Mouse (Mus musculus) cerebellum, adult 2 months (tissue): ENCODE measurements around the gene Top3a. TPM values are rescaled to one million over a fixed set of nuclear protein-coding genes. Genes with fewer than 3 reads are reported as not detected.

Source experiments
- DNase-seq, 2 experiments: peaks; one replicate each; pipeline ENCODE4 v3.0.0; 2021
- H3K27ac ChIP-seq: fragments of 200-500 bp; 2 replicates; pipeline ENCODE4 v1.5.1; 2012; ENCODE audit warnings: low read length, control low read depth, inconsistent platforms; ENCODE audit not compliant: insufficient read depth
- H3K27me3 ChIP-seq: fragments of 200-500 bp; 2 replicates; pipeline ENCODE4 v1.6.1; 2012; ENCODE audit warnings: inconsistent platforms, mild to moderate bottlenecking, low read length, moderate library complexity; ENCODE audit not compliant: control insufficient read depth, insufficient read depth
- H3K4me1 ChIP-seq: fragments of 200-500 bp; 2 replicates; pipeline ENCODE4 v1.6.1; 2011; ENCODE audit warnings: low read length; ENCODE audit not compliant: control insufficient read depth, insufficient read depth
- H3K4me3 ChIP-seq: fragments of 200-500 bp; replicated peaks from 2 replicates; pipeline ENCODE3; 2011; ENCODE audit warnings: mild to moderate bottlenecking, low read depth, low read length, control low read depth; ENCODE audit not compliant: insufficient read depth
- CTCF ChIP-seq: fragments of 200-500 bp; IDR thresholded peaks from 2 replicates; pipeline ENCODE4 v1.5.1; 2011; ENCODE audit warnings: low read depth, mild to moderate bottlenecking, control low read depth, low read length, moderate library complexity, borderline replicate concordance; ENCODE audit not compliant: insufficient read depth
- POLR2A ChIP-seq: fragments of 200-500 bp; IDR thresholded peaks from 2 replicates; pipeline ENCODE4 v1.6.1; 2011; ENCODE audit warnings: low read length, control low read depth, borderline replicate concordance; ENCODE audit not compliant: insufficient read depth
- WGBS: fragments of 180-500 bp; shearing (Covaris S2); methylation state at CpG from one replicate; pipeline ENCODE4 v1.1.7; 2018; 5-methylcytosine and 5-hydroxymethylcytosine counted together
- polyA plus RNA-seq: library from polyadenylated mRNA; depleted of rRNA; stranded (reverse); fragments of >200 nt; gene quantifications from 2 replicates; pipeline ENCODE4 v1.2.3, GENCODE M21; 2012

Gene Top3a
- polyA plus RNA-seq, 1 experiment = 6.8 TPM

DNA sequence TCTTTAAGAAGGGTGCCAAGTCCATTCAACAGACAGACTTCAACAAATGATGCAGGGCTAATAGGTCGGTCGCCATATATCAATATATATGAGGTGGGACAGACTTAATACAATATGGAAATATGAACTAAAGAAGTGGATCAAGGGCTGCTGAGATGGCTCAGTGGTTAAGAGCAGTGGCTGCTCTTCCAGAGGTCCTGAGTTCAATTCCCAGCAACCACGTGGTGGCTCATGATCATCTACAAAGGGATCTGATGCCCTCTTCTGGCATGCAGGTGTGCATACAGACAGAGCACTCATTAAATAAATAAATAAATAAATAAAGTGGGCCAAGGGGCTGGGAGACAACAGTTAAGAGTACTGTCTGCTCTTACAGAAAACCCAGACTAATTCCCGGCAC is 5.0 kb downstream of the Top3a start:
- WGBS = 81% methylated on average over 4 of the region's 4 CpGs
- DNase-seq = no peak
- H3K4me3 ChIP-seq = no peak overlapping the region

GRCm38 (mm10) chr11:60770776-60771175 is 6.4 kb downstream of the Top3a start:
- H3K27ac ChIP-seq = no peak overlapping the region
- no peaks in the 10 kb centered on the region for H3K4me1 ChIP-seq
- TF ChIP-seq POLR2A = no peak
- TF ChIP-seq CTCF = no peak
- H3K27me3 ChIP-seq = no peaks in the 10 kb centered on the region
- 81% methylated on average over 3 of the region's 3 CpGs for WGBS
- no peak overlapping the region for H3K4me3 ChIP-seq
- no peak for DNase-seq

More for the DNA sequence above, 5.0 kb downstream of the Top3a start:
- H3K27me3 ChIP-seq = no peaks in the 10 kb centered on the region
- no peaks in the 10 kb centered on the region; the same call in 1 of the 2 replicates for H3K4me1 ChIP-seq
- TF ChIP-seq POLR2A (no peak), CTCF (no peak)
- H3K27ac ChIP-seq = no peak overlapping the region

- DNase-seq = no peak
- 94% methylated on average over 2 of the region's 2 CpGs for WGBS
- Histone ChIP-seq H3K4me3 (no peak overlapping the region), H3K4me1 (no peaks in the 10 kb centered on the region), H3K27ac (no peak overlapping the region), H3K27me3 (no peaks in the 10 kb centered on the region)
- no peak for TF ChIP-seq CTCF
- TF ChIP-seq POLR2A = no peak
Measured at GRCm38 (mm10) chr11:60769322-60769721, 7.8 kb downstream of the Top3a start.

DNA sequence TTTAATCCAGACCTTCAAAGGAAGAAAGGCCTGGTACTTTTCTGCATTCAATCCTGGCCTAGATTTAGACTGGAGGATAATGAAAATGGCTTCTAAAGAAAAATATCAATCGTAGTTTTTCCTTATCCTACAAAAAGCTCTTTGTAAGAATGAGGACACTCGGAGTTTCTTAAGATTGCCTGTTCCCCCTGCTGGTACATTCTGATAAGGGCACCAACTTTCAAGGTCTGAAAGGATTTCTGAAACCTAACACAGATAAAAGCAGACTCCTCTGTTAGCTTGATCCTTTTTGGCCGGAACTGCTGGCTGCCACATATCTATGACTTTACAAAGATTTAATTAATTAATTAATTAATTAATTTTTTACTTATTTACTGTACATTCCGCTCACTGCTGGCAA is 10.2 kb downstream of the Top3a start:
- TF ChIP-seq POLR2A (no peak), CTCF (no peak)
- Histone ChIP-seq H3K4me3 (no peak overlapping the region), H3K27ac (no peak overlapping the region), H3K27me3 (no peaks in the 10 kb centered on the region), H3K4me1 (no peaks in the 10 kb centered on the region)
- 86% methylated on average over 4 of the region's 4 CpGs for WGBS
- no peak for DNase-seq

DNA sequence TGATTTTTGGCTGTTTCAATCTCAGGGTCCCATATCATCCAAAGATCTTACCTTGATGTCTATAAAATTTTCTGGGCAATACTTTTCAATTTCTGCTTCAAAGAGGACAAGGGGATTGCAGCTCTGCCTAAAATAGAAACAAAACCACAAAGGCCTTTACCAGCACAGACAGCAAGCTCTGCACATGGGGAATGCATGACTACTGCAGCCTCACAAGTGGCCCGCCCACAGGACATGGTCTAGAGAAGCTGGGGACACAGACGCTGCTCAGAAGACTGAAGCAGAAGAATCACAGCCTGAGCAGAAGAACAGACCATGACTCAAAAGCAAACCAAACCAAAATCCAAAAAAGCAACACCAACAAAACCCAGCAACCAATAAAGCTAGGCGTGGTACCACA is 15.5 kb downstream of the Top3a start:
- no peak overlapping the region for H3K27ac ChIP-seq
- WGBS = 93% methylated on average over 3 of the region's 3 CpGs
- TF ChIP-seq CTCF = no peak
- H3K27me3 ChIP-seq = no peaks in the 10 kb centered on the region
- H3K4me1 ChIP-seq = no peaks in the 10 kb centered on the region
- no peak for DNase-seq
- no peak overlapping the region for H3K4me3 ChIP-seq

- H3K4me1 ChIP-seq = no peaks in the 10 kb centered on the region
- WGBS = 92% methylated on average over 7 of the region's 7 CpGs
- no peak overlapping the region for H3K4me3 ChIP-seq
- no peak for TF ChIP-seq CTCF
- TF ChIP-seq POLR2A = no peak
- H3K27ac ChIP-seq = no peak overlapping the region
- no peak for DNase-seq
- H3K27me3 ChIP-seq = no peaks in the 10 kb centered on the region
Measured at GRCm38 (mm10) chr11:60755570-60755969, 21.6 kb downstream of the Top3a start.

DNA sequence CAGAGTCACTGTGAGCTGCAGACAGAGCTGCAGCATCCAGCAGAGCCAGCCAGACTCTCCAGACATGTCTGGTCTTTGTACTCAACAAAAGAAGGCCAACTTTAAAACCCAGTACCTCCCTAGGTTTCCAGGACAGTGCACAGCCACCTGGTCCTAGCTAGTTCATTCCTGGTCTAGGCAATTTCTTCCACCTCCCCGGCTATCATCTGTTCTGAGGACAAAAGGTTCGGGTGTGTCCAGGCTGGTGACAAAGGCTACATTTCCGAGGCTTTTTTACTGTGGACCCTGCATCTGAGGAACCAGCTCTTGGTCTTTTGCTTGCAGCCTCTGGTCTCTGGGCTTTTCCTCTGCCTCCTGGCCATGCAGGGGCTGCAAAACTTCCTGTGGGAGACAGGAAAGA is 36.8 kb downstream of the Top3a start:
- no peak overlapping the region for H3K27ac ChIP-seq
- 77% methylated on average over 3 of the region's 3 CpGs for WGBS
- H3K27me3 ChIP-seq = no peaks in the 10 kb centered on the region
- H3K4me3 ChIP-seq = no peak overlapping the region
- no peak for DNase-seq
- TF ChIP-seq CTCF = no peak
- no peak for TF ChIP-seq POLR2A
- H3K4me1 ChIP-seq = no peaks in the 10 kb centered on the region

DNA sequence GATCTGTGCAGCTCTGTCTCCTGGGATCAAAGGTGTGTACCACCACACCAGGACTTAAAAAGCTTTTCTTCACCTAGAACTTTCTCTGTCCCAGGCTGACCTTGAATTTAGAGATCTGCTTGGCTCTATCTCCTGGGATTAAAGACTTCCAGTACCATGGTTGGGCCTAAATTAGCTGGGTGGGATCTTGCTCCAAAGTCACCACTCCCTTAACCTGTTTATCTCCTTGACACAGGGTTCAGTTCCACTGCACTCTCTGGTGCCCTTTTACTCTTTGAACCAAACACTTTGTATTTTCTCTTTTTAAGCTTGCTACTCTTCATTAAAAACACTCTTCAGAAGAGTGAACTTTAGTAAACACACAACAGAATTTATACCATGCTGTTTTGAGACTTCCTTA is 39.7 kb downstream of the Top3a start:
- H3K4me1 ChIP-seq = no peaks in the 10 kb centered on the region
- no peaks in the 10 kb centered on the region for H3K27me3 ChIP-seq
- H3K27ac ChIP-seq = no peak overlapping the region
- H3K4me3 ChIP-seq = no peak overlapping the region
- no peak for DNase-seq
- TF ChIP-seq POLR2A = no peak
- TF ChIP-seq CTCF = no peak
